Mouse (Mus musculus) hindbrain, embryonic 13.5 days (tissue): ENCODE results near the gene Kif13a. TPM values are rescaled to one million over a fixed set of nuclear protein-coding genes. Genes with fewer than 3 reads are reported as not detected.

ENCODE experiments used
- ATAC-seq: fragments of 200-750 bp; cut with Nextera tagmentation; 2 replicates; pipeline ENCODE4 v1.8.0; 2017; ENCODE audit warnings: moderate TSS enrichment; ENCODE audit not compliant: low FRiP score
- H3K27ac ChIP-seq: fragments of 300-500 bp; sonication (generic); 2 replicates; pipeline ENCODE4 v1.5.1; 2015; ENCODE audit warnings: inconsistent platforms, mild to moderate bottlenecking, moderate library complexity
- H3K27me3 ChIP-seq: fragments of 300-500 bp; sonication (generic); 2 replicates; pipeline ENCODE4 v1.6.1; 2015; ENCODE audit warnings: mild to moderate bottlenecking, inconsistent platforms
- H3K36me3 ChIP-seq: fragments of 300-500 bp; sonication (generic); 2 replicates; pipeline ENCODE4 v1.6.1; 2015; ENCODE audit warnings: mild to moderate bottlenecking, inconsistent platforms
- H3K4me1 ChIP-seq: fragments of 300-500 bp; sonication (generic); replicated peaks from 2 replicates; pipeline ENCODE4 v1.6.1; 2015; ENCODE audit warnings: inconsistent platforms
- H3K4me2 ChIP-seq: fragments of 300-500 bp; sonication (generic); 2 replicates; pipeline ENCODE4 v1.6.1; 2015; ENCODE audit warnings: inconsistent platforms, mild to moderate bottlenecking, moderate library complexity
- H3K4me3 ChIP-seq: fragments of 300-500 bp; sonication (generic); 2 replicates; pipeline ENCODE4 v1.5.1; 2015; ENCODE audit warnings: mild to moderate bottlenecking, inconsistent platforms
- H3K9ac ChIP-seq: fragments of 300-500 bp; sonication (generic); 2 replicates; pipeline ENCODE4 v1.6.1; 2015; ENCODE audit warnings: mild to moderate bottlenecking, inconsistent platforms
- H3K9me3 ChIP-seq: fragments of 300-500 bp; sonication (generic); 2 replicates; pipeline ENCODE4 v1.6.1; 2016; ENCODE audit warnings: inconsistent platforms
- WGBS: fragments of 180-500 bp; shearing (Covaris S2); methylation state at CpG from one replicate; pipeline ENCODE4 v1.1.7; 2015; 5-methylcytosine and 5-hydroxymethylcytosine counted together
- polyA plus RNA-seq: library from polyadenylated mRNA; unstranded; fragments of >200 nt; fragmentation: Nextera tagmentation; extraction: Ambion mirVana; gene quantifications from 2 replicates; pipeline ENCODE4 v1.2.1, GENCODE M21; 2015

Kif13a gene
- polyA plus RNA-seq, 1 experiment from 2014 or later, result 11.6 TPM

DNA sequence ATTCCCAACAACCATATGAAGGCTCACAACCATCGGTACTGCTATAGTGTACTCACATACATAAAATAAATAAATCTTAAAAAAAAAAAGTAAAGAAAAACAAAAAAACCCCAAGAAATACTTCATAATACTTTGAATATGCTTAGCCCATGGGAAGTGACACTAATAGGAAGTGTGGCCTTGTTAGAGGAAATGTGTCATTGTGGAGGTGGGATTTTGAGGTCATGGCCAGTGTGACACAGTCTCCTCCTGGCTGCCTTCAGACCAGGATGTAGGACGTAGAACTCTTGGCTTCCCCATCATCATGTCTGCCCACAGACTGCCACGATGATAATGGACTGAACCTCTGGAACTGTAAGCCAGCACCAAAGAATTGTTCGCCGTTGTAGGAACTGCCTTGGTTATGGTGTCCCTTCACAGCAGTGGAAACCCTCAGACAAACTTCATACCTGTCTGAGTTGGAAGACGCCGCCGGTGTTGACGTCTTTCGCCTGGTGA lies 143.6 kb downstream of the Kif13a start:
- no peak for ATAC-seq
- Histone ChIP-seq H3K9me3 (no peaks in the 10 kb centered on the region), H3K27ac (no peak overlapping the region), H3K4me3 (no peak overlapping the region), H3K4me1 (no peaks in the 10 kb centered on the region), H3K9ac (no peak overlapping the region), H3K4me2 (no peak overlapping the region), H3K36me3 (peaks cover 59% of the 10 kb centered on the region), H3K27me3 (no peaks in the 10 kb centered on the region)
- 97% methylated on average over 10 of the region's 10 CpGs for WGBS

DNA sequence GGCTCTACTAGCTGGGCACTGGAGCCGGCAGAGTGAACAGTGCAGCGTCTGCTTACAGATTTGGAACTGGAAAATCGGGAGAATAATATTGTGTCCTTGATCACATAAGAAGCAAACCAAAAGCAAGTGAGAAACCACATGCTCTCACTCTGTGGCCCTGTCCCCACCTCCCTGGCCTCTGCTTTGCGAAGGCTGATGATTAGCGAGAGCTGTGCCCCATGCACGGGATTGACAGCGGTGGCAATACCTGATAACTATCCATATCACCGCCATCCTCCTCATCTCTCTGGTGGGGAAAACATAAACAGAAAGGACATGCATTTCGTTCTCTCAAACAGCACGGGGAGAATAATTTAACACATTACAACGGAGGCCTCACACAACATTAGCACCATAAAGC lies 149.3 kb downstream of the Kif13a start:
- H3K27me3 ChIP-seq, result no peaks in the 10 kb centered on the region
- no peaks in the 10 kb centered on the region for H3K4me1 ChIP-seq
- peaks cover 44% of the 10 kb centered on the region for H3K36me3 ChIP-seq
- no peak overlapping the region for H3K9ac ChIP-seq
- 91% methylated on average over 11 of the region's 11 CpGs for WGBS
- no peaks in the 10 kb centered on the region for H3K9me3 ChIP-seq
- H3K27ac ChIP-seq, result no peak overlapping the region
- H3K4me2 ChIP-seq, result no peak overlapping the region
- no peak overlapping the region for H3K4me3 ChIP-seq
- no peak for ATAC-seq

DNA sequence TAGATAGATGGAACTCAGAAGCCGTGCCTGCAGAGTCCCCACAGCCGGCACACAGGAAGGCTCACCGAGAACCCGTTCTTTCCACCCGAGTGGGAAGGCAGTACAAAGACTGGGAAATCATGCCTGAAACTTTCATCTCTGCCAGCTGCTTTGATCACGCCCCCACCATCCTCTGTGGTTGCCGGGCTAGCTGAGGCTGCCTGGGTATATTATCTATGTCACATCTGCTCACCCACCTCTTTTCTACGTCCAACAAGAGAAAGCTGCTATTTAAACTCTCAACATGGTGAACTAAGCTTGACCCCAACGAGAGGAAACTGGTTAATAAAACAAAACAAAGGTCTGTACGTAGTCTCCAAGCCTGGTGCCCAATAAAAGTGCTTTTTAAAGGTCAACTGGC lies 149.8 kb downstream of the Kif13a start:
- H3K27me3 ChIP-seq, result no peaks in the 10 kb centered on the region
- no peak overlapping the region for H3K27ac ChIP-seq
- no peak overlapping the region for H3K9ac ChIP-seq
- no peaks in the 10 kb centered on the region for H3K4me1 ChIP-seq
- 51% methylated on average over 10 of the region's 10 CpGs for WGBS
- no peak for ATAC-seq
- peaks cover 45% of the 10 kb centered on the region for H3K36me3 ChIP-seq
- H3K4me2 ChIP-seq, result no peak overlapping the region
- no peak overlapping the region for H3K4me3 ChIP-seq
- no peaks in the 10 kb centered on the region for H3K9me3 ChIP-seq

DNA sequence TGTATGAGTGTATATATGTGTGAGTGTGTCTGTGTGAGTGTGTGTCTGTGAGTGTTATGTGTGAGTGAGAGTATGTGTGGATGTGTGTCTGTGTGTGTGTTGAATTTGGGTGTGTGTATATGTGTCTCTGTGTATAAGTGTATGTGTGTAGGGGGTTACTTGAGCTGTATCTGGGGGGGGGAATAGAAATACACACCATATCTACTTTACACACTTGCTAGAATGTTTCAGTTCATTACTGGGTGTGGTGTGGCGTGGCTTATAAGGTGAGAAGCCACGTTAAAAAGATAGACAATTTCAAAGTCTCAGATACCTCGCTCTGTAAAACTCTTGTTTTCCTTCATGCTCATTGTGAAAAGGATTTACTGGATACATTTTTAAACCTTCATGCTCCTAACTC lies 152.2 kb downstream of the Kif13a start:
- H3K27ac ChIP-seq, result no peak overlapping the region
- H3K4me3 ChIP-seq, result no peak overlapping the region
- whole genome bisulfite sequencing, result 91% methylated on average over 3 of the region's 3 CpGs
- H3K4me1 ChIP-seq, result no peaks in the 10 kb centered on the region
- no peaks in the 10 kb centered on the region for H3K27me3 ChIP-seq
- H3K4me2 ChIP-seq, result no peak overlapping the region
- no peak for ATAC-seq
- peaks cover 54% of the 10 kb centered on the region for H3K36me3 ChIP-seq
- H3K9ac ChIP-seq, result no peak overlapping the region
- no peaks in the 10 kb centered on the region for H3K9me3 ChIP-seq

DNA sequence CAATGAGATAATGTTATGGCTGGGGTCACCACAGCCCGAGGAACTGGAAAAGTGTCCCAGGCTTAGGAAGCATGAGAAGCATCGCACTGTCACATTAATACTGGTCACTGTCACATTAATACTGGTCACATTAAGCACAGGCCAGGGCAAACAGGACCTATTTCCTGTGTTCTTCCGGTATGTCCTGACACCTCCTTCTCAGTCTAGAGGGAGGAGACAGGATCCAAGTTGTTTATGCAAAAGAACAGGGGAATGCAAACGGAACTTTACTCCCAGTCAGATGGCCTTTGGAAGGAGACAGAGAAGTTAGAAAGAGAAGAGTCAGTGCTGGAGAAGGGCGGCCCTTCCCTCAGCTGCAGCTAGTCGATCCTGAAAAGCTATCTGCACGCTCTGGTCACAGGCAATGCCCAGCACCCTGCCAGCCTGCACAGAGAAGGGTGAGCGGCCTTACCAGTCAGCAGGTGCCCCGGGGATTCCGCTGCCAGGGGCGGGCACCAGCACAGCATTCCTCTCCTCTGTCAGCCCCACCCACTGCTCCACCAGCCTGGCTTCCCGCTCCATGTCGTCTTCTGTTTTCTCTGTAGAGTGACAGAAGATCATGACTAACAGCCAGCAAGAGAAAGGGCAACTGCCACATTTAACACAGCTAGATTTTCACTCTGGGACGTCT lies 152.9 kb downstream of the Kif13a start:
- Histone ChIP-seq H3K36me3 (peaks cover 60% of the 10 kb centered on the region), H3K9ac (no peak overlapping the region), H3K4me1 (no peaks in the 10 kb centered on the region), H3K4me2 (no peak overlapping the region), H3K27me3 (no peaks in the 10 kb centered on the region), H3K9me3 (no peaks in the 10 kb centered on the region), H3K27ac (no peak overlapping the region), H3K4me3 (no peak overlapping the region)
- WGBS, result 81% methylated on average over 14 of the region's 14 CpGs
- ATAC-seq, result no peak

DNA sequence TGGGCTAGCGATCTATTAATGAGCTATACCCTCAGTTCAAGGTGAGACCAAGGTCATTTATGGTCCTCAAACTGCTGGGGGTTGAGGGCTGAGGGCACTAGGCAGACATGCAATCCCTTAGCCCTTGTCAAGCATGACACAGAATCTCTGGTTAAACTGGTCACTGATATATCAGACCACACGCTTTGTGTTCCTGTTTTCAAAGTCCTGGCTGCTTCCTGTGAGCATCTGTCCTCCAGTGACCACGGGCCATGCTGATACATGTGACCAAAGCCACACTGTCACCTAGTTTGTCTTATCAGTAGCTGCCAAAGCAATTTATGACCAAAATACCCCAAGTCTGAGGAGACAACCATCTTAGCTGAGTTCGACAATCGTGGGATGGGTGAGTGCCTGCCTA lies 154.7 kb downstream of the Kif13a start:
- Histone ChIP-seq H3K9ac (no peak overlapping the region), H3K27ac (no peak overlapping the region), H3K4me2 (no peak overlapping the region), H3K4me3 (no peak overlapping the region), H3K9me3 (no peaks in the 10 kb centered on the region), H3K4me1 (no peaks in the 10 kb centered on the region), H3K27me3 (no peaks in the 10 kb centered on the region), H3K36me3 (peaks cover 71% of the 10 kb centered on the region)
- WGBS, result 96% methylated on average over 5 of the region's 5 CpGs
- ATAC-seq, result no peak

DNA sequence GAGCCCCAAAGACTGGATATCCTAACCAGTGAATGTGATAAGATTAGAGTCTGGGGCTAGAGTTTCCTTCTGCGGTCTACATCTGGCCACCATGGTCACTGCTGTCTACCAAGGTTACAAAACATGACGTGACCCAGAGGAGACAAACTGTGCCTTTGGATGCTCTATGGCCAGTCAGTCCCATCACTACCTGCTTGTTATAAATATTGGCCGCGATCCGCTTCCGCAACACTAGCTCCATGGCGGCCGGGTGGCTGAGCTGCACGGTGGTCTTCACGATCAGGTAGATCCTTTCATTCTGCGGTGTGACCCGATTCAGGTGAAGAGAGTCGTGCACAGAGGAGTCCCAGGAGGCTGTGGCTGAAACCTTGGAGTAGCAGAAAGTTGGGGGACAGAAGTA lies 157.1 kb downstream of the Kif13a start:
- 98% methylated on average over 13 of the region's 13 CpGs for WGBS
- Histone ChIP-seq H3K4me2 (no peak overlapping the region), H3K9me3 (no peaks in the 10 kb centered on the region), H3K4me1 (no peaks in the 10 kb centered on the region), H3K27ac (no peak overlapping the region), H3K9ac (no peak overlapping the region), H3K4me3 (no peak overlapping the region), H3K36me3 (peaks cover 86% of the 10 kb centered on the region), H3K27me3 (no peaks in the 10 kb centered on the region)
- no peak for ATAC-seq

DNA sequence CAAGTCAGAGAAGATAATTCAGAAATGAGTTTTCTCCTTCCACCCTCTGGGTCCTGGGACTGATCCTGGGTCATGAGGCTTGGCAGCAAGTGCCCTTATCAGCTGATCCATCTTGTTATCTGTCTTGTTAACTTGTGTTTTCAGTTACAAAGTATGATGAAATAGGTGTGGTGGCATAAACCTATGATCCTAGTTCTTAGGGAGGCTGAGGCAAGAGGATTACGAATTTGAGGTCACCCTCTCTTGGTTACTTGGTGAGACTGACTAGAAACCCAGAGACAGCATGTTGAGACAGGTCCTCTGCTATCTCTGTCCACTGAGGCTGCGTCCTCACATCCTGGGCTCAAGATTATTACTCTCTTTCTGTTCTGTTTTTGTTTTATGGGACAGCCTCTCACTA lies 164.3 kb downstream of the Kif13a start:
- H3K4me1 ChIP-seq, result no peaks in the 10 kb centered on the region
- H3K27me3 ChIP-seq, result no peaks in the 10 kb centered on the region
- WGBS, result 96% methylated on average over 2 of the region's 2 CpGs
- no peak overlapping the region for H3K4me3 ChIP-seq
- no peak overlapping the region for H3K9ac ChIP-seq
- H3K36me3 ChIP-seq, result peaks cover 80% of the 10 kb centered on the region
- H3K4me2 ChIP-seq, result no peak overlapping the region
- ATAC-seq, result no peak
- no peak overlapping the region for H3K27ac ChIP-seq
- H3K9me3 ChIP-seq, result no peaks in the 10 kb centered on the region

DNA sequence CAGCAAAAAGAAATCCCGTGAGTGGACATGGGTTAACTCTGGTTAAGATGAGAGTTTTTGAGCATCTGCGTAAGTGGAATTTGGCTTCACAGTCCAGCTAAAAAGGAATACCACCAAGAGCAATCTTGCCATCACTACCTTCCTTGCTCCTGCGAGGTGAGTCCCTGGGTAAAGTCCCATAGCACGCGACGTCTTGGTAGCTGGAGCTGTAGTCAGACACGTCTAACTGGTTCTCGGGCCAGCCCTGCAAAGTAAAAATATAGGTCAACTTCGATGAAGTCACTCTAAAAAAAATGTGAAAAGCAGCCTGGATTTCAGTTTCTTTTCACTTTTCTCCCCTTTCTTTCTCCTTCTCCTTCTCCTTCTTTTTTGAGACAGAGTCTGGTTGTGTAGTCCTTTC lies 166.5 kb downstream of the Kif13a start:
- H3K4me3 ChIP-seq, result no peak overlapping the region
- H3K4me1 ChIP-seq, result peaks cover 8% of the 10 kb centered on the region
- WGBS, result 97% methylated on average over 9 of the region's 9 CpGs
- no peaks in the 10 kb centered on the region for H3K27me3 ChIP-seq
- no peak overlapping the region for H3K9ac ChIP-seq
- H3K27ac ChIP-seq, result no peak overlapping the region
- H3K4me2 ChIP-seq, result no peak overlapping the region
- H3K36me3 ChIP-seq, result peaks cover 66% of the 10 kb centered on the region
- no peak for ATAC-seq
- no peaks in the 10 kb centered on the region for H3K9me3 ChIP-seq

DNA sequence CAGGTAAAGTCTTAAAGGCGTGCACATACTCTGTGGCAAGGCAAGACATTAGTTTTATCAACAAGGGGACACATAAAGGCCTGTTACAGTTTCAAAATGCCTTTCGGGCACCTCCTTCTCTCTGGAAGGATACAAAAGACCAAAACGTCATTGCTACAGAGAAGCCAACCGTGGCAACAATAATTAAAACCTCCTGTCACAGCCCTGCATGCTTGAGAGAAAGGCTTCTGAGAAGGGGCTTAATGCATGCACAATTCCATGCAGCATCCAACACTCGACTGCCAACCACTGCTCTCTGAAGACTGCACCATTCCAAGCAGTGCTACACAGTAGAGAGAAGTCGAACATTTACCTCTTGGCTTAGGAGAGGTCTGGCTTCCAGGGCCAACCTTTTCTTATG lies 168.7 kb downstream of the Kif13a start:
- Histone ChIP-seq H3K9me3 (no peaks in the 10 kb centered on the region), H3K4me2 (no peak overlapping the region), H3K27me3 (no peaks in the 10 kb centered on the region), H3K36me3 (peaks cover 55% of the 10 kb centered on the region), H3K4me3 (no peak overlapping the region), H3K4me1 (peaks cover 8% of the 10 kb centered on the region), H3K9ac (no peak overlapping the region), H3K27ac (no peak overlapping the region)
- ATAC-seq, result no peak
- whole genome bisulfite sequencing, result 53% methylated on average over 6 of the region's 6 CpGs

DNA sequence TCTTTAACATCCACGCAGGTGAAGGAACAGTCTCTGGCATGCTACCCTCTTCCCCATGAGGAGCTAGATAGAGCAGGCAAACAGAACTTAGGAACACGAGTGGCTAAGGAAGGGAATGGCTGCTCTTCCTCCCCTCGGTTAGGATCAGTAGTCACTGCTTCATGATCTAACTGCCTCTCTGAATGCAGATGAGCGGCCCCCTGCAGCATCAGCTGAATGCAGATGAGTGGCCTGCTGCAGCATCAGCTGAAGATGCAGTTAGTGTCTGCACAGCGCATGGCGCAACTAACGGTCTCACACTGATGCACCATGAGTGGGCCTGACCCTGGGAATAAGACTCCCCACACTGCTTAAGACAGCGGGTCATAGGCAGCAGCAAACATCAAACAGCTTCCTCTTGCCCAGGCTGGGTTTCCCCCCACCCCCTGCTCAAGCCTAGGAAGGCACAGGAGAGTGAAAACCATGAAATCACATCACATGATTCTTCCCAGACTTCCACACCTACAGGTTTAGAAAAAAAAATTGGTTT lies 170.3 kb downstream of the Kif13a start:
- no peak overlapping the region; the same call in 1 of the 2 replicates for H3K9ac ChIP-seq
- no peaks in the 10 kb centered on the region for H3K27me3 ChIP-seq
- H3K4me2 ChIP-seq, result no peak overlapping the region
- H3K36me3 ChIP-seq, result peaks cover 50% of the 10 kb centered on the region
- WGBS, result 49% methylated on average over 8 of the region's 8 CpGs
- no peaks in the 10 kb centered on the region for H3K9me3 ChIP-seq
- H3K4me1 ChIP-seq, result peaks cover 8% of the 10 kb centered on the region
- peak overlapping the region; percentile 70 for H3K27ac ChIP-seq
- no peak for ATAC-seq
- H3K4me3 ChIP-seq, result no peak overlapping the region

DNA sequence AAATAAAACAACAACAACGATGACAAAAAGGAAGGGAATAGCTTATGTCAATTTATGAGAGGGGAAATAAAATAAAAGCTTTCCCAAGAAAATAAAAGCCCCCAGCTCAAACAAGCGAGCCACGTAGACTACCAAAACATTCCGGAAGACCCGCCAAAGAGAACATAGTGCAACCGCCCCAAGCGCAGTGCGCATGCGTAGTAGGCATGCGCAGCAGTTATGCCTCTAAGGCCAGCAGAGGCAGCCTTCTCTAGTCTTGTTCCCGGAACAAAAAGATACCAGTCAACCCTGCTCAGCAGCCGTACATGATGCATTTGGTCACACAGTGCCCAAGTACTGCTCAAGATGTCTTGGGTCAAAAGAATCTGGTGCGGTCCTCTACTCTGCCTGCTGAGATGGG lies 171.0 kb downstream of the Kif13a start:
- Histone ChIP-seq H3K4me1 (peaks cover 8% of the 10 kb centered on the region), H3K27ac (peak overlapping the region; percentile 70), H3K9me3 (no peaks in the 10 kb centered on the region), H3K27me3 (no peaks in the 10 kb centered on the region), H3K4me2 (no peak overlapping the region), H3K36me3 (peaks cover 44% of the 10 kb centered on the region), H3K9ac (no peak overlapping the region), H3K4me3 (no peak overlapping the region)
- WGBS, result 94% methylated on average over 13 of the region's 13 CpGs
- no peak for ATAC-seq

DNA sequence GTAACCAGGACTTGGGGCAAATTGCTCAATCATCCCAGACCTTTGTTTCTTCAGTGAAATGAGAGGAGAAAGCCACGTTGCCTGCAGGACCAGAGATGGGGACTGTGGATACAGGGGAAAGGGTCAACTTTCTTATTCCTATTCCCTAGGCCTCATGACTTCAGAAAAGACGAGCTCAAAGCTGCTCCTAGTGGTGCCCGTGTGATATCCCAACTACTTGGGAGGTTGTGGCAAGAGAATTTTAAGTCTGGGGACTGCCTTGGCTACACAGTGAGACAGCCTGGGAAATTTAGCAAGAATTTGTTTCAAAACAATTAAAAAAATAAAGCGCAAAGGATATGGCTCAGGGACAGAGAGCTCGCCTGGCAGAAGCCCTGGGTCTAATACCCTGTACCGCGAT lies 171.7 kb downstream of the Kif13a start:
- Histone ChIP-seq H3K4me2 (no peak overlapping the region), H3K4me1 (peaks cover 8% of the 10 kb centered on the region), H3K36me3 (peaks cover 39% of the 10 kb centered on the region), H3K27ac (no peak overlapping the region), H3K9me3 (no peaks in the 10 kb centered on the region), H3K9ac (no peak overlapping the region), H3K27me3 (no peaks in the 10 kb centered on the region), H3K4me3 (no peak overlapping the region)
- 90% methylated on average over 7 of the region's 7 CpGs for WGBS
- ATAC-seq, result no peak
